Mouse (Mus musculus): Measurements from ENCODE around the gene Mmp9. TPM values are rescaled to one million over a fixed set of nuclear protein-coding genes. Genes with fewer than 3 reads are reported as not detected.
A peak's percentile ranks its signal among the peaks of the same experiment; 100 is the strongest.

Mmp9 gene
- polyA plus RNA-seq, 1 experiment from 2014 or later: 0.42 TPM

DNA sequence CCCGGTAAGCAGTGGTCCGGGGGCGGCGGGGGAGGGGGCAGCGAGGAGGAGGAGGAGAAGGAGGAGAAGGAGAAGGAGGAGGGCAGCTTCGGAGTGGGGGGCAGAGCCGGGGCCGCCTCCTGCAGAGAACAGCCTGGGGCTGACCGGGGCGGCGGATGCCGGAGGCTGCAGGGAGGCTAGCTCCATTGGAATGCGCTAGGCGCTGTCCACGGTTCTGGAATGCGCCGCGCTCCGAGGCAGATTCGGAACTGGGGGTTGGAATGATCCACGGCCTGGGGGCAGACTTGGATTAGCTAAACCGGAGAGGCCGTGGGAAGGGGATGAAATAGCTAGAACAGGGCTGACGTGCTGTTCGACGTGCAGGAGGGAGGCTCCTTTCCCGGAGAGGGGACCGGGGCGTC, 27.9 kb downstream of the Mmp9 start:
- H3K36me3 ChIP-seq: no peaks in the 10 kb centered on the region
- H3K9ac ChIP-seq: no peak overlapping the region
- H3K4me1 ChIP-seq (replicated peaks): peaks cover 17% of the 10 kb centered on the region
- H3K9me3 ChIP-seq (replicated peaks): no peaks in the 10 kb centered on the region
- peak overlapping the region; percentile 64 for H3K4me2 ChIP-seq
- WGBS: 1% methylated on average over 28 of the region's 29 CpGs
- H3K27me3 ChIP-seq (replicated peaks): peaks cover 99% of the 10 kb centered on the region
- peak overlapping the region; percentile 37 for H3K4me3 ChIP-seq
- ATAC-seq (ENCODE audit: insufficient number of reproducible peaks, low FRiP score): peak; percentile 49
- H3K27ac ChIP-seq (ENCODE audit: poor library complexity, severe bottlenecking): no peak overlapping the region

DNA sequence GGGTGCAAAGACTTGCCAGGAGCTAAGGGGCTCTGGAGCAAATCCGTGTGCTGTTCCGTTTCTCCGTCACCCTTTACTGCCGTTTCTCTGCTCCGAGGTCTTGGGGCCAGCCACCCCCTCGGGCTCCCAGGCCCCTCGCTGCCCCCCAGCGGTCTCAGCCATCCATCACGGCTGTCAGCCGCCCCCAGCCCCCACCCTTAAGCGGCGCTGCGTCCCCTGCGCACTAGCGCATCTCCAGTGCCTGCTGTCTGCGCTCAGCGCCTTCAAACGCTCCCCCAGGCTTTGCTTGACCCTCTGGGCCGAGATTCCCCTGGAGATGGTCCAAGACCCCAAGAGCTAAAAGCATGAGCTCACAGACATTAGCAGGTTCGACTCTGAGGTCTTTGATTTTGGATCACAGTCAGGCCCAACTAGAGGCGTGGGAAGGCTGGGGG, 28.8 kb downstream of the Mmp9 start:
- H3K9ac ChIP-seq: no peak overlapping the region
- H3K27me3 ChIP-seq (replicated peaks): peaks cover 98% of the 10 kb centered on the region
- H3K9me3 ChIP-seq (replicated peaks): no peaks in the 10 kb centered on the region
- no peaks in the 10 kb centered on the region for H3K36me3 ChIP-seq
- H3K4me3 ChIP-seq: no peak overlapping the region
- no peak overlapping the region for H3K27ac ChIP-seq (ENCODE audit: poor library complexity, severe bottlenecking)
- peaks cover 17% of the 10 kb centered on the region for H3K4me1 ChIP-seq (replicated peaks)
- no peak overlapping the region for H3K4me2 ChIP-seq
- 4% methylated on average over 21 of the region's 21 CpGs for WGBS
- ATAC-seq (ENCODE audit: insufficient number of reproducible peaks, low FRiP score): no peak

DNA sequence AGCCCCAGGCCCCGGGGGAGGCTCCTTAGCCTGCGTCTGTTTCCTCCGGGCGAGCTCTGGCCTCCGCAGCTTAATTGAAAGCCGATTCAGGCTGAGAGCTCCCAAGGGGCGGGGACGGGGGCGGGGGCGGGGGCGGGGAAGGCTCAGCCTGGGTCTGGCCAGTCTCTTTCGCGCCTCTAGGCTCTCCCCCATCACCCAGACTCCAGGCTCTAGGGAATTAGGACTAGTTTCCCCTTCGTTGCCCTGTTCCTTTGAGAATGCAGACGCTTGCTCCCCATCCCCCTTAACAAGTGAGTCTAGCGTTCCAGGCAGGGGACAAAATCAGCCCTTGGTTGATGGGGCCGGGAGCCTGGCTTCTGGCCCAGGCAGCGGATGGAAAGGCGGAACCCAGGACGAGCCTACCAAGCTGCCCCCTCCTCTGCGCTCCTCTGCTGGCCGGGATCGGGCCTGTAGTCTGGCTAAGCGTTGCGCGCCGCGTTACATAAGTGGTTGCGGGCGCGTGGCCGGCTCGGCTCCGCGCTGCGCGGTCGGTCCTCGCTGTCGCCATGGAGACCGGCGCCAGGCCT, 30.1 kb downstream of the Mmp9 start:
- no peak overlapping the region for H3K27ac ChIP-seq (ENCODE audit: poor library complexity, severe bottlenecking)
- peaks cover 17% of the 10 kb centered on the region for H3K4me1 ChIP-seq (replicated peaks)
- ATAC-seq (ENCODE audit: insufficient number of reproducible peaks, low FRiP score): no peak
- no peak overlapping the region for H3K9ac ChIP-seq
- peaks cover 98% of the 10 kb centered on the region for H3K27me3 ChIP-seq (replicated peaks)
- H3K4me3 ChIP-seq: peak overlapping the region; percentile 22
- H3K36me3 ChIP-seq: no peaks in the 10 kb centered on the region
- H3K9me3 ChIP-seq (replicated peaks): no peaks in the 10 kb centered on the region
- under 1% methylated on average over 42 of the region's 42 CpGs for WGBS
- H3K4me2 ChIP-seq: peak overlapping the region; percentile 50

DNA sequence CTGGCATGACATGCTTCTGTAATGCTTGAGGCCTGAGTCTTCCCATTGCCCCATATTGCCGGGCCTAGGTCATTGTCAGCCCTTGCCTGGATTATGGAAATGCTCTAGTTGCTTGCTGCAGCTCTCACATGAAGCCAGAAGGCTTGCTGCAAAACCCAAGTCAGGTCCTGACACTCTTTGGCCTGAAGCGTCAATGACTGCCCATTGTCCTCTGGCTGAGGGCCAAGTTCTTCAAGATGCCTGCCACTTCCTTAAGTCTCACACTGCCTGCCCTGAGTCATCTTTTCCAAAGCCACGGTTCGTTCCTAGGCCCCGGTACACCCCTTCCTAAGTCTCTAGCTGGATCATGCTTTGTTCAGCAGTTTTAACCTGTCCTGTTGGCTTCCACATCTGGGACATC, 32.1 kb downstream of the Mmp9 start:
- 49% methylated on average over 5 of the region's 5 CpGs for WGBS
- Histone ChIP-seq H3K9me3 (replicated peaks) (no peaks in the 10 kb centered on the region), H3K4me1 (replicated peaks) (peaks cover 16% of the 10 kb centered on the region), H3K4me3 (no peak overlapping the region), H3K27ac (ENCODE audit: poor library complexity, severe bottlenecking) (no peak overlapping the region), H3K27me3 (replicated peaks) (peaks cover 87% of the 10 kb centered on the region), H3K36me3 (no peaks in the 10 kb centered on the region), H3K4me2 (no peak overlapping the region), H3K9ac (no peak overlapping the region)
- ATAC-seq (ENCODE audit: insufficient number of reproducible peaks, low FRiP score): no peak

DNA sequence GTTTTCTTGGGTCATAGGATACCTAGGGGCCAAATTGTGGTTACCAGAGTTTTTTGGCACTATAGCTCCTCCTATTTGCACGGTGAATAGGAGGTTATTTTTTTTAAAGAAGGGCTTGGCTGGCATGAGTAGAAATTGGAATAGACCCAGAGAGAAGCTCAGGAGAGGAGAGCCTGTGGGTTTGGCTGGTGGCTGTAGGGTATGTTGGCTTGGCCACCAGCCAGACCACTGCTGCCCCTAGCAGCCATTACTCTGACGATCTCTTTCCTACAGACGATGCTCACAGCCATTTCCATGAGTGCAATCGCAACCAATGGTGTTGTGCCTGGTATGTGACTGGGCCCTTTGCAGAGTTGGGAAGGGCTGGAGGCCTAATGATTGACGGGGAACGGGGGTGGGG, 35.0 kb downstream of the Mmp9 start:
- Histone ChIP-seq H3K27ac (ENCODE audit: poor library complexity, severe bottlenecking) (no peak overlapping the region), H3K4me2 (no peak overlapping the region), H3K27me3 (replicated peaks) (peaks cover 57% of the 10 kb centered on the region), H3K9ac (no peak overlapping the region), H3K4me1 (replicated peaks) (peaks cover 7% of the 10 kb centered on the region), H3K36me3 (no peaks in the 10 kb centered on the region), H3K4me3 (no peak overlapping the region), H3K9me3 (replicated peaks) (no peaks in the 10 kb centered on the region)
- ATAC-seq (ENCODE audit: insufficient number of reproducible peaks, low FRiP score): no peak
- WGBS: 79% methylated on average over 6 of the region's 6 CpGs

DNA sequence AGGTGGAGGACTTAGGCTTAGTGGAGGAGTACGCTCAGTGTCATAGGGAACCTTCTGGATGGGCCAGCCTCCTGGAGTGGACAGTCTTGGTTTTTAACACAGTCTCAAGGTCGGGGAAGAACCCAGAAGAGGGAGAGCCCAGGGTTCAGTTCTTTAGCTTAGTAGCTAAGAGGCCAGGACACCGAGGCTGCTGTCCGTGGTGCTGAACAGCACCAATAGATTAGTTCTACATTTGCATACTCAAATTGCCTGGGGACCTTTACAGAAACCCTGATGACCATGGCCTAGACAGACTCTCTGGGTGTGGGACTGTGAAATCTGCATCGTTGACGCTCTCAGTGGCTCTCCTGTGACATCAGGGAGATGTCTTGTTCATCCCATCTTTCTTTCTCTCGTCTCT, 39.2 kb downstream of the Mmp9 start:
- Histone ChIP-seq H3K9ac (no peak overlapping the region), H3K4me2 (no peak overlapping the region), H3K4me3 (no peak overlapping the region), H3K4me1 (replicated peaks) (no peaks in the 10 kb centered on the region), H3K36me3 (no peaks in the 10 kb centered on the region), H3K27me3 (replicated peaks) (peaks cover 21% of the 10 kb centered on the region), H3K9me3 (replicated peaks) (no peaks in the 10 kb centered on the region), H3K27ac (ENCODE audit: poor library complexity, severe bottlenecking) (no peak overlapping the region)
- ATAC-seq (ENCODE audit: insufficient number of reproducible peaks, low FRiP score): no peak
- WGBS: 18% methylated on average over 7 of the region's 7 CpGs

DNA sequence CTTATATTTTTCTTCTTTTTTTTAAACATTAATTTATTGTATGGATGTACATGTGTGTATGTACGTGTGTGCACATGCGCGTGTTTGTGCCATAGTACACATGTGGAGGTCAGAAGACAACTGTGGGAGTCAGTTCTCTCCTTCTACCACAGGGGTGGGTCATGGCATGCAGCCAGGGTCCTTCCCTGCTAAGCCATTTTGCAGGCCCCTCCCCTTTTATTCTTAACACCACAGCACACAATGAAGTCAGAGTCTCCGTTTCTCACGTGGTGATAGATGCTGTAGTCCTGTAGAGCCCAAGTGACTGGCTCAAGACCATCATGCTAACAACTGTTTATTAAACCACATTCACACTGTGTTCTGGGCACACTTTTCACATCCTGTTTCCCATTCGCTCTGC, 45.4 kb downstream of the Mmp9 start:
- ATAC-seq (ENCODE audit: insufficient number of reproducible peaks, low FRiP score): 0 out of 2 replicates have a peak, but pooled peaks have one; percentile 22
- Histone ChIP-seq H3K4me1 (replicated peaks) (no peaks in the 10 kb centered on the region), H3K36me3 (no peaks in the 10 kb centered on the region), H3K4me2 (no peak overlapping the region), H3K9ac (no peak overlapping the region), H3K27ac (ENCODE audit: poor library complexity, severe bottlenecking) (no peak overlapping the region), H3K9me3 (replicated peaks) (no peaks in the 10 kb centered on the region), H3K4me3 (no peak overlapping the region), H3K27me3 (replicated peaks) (peaks cover 23% of the 10 kb centered on the region)
- 71% methylated on average over 6 of the region's 6 CpGs for WGBS

DNA sequence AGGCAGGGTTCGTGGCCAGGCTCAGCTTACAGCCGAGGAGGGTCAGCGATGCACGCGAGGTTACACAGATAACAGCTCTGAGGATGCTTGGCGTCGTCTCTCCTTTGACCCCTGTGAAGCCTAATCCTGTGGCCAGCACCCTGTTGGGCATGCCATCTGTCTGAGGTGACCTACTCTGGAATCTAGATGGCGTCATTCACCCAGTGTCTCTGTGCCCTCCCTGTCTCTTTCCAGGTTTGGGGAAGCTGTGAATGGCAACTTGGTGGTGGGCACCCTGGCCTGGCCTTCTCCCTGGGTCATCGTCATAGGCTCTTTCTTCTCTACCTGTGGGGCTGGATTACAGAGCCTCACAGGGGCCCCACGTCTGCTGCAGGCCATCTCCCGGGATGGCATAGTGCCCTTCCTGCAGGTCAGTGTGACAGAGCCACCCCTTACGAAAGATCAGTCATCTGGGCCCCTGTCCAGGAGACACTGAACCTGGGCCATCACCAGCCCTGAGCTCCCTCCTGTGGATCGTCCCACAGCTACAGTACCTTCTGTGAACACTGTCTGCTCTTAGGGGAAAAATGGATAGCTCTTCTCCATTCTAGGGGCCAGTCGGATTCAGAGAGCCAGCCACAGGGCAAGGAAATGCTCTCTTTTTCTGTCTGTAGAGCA, 45.9 kb downstream of the Mmp9 start:
- Histone ChIP-seq H3K36me3 (no peaks in the 10 kb centered on the region), H3K9me3 (replicated peaks) (no peaks in the 10 kb centered on the region), H3K27ac (ENCODE audit: poor library complexity, severe bottlenecking) (no peak overlapping the region), H3K9ac (no peak overlapping the region), H3K4me3 (no peak overlapping the region), H3K4me2 (no peak overlapping the region), H3K4me1 (replicated peaks) (no peaks in the 10 kb centered on the region), H3K27me3 (replicated peaks) (peaks cover 28% of the 10 kb centered on the region)
- ATAC-seq (ENCODE audit: insufficient number of reproducible peaks, low FRiP score): no peak
- WGBS: 56% methylated on average over 14 of the region's 14 CpGs

DNA sequence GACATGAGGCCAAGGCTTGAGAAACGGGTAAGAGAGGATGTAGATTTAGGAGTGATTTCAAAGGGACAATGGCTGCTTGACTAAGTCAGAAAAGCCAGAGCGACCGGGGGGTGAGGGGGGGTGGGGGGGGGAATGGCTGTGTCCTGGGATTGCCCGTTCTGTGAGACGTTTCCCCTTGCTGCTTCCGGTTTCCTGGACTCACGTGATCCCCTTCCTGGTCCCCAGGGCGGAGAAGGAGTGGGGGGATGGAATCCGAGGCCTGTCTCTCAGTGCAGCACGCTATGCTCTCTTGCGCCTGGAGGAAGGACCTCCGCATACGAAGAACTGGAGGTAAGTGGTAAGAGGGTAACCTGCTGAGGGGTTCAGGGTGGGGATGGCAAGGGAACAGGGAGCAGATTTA, 48.2 kb downstream of the Mmp9 start:
- H3K4me3 ChIP-seq: no peak overlapping the region
- H3K27me3 ChIP-seq (replicated peaks): peaks cover 45% of the 10 kb centered on the region
- H3K4me2 ChIP-seq: no peak overlapping the region
- H3K9me3 ChIP-seq (replicated peaks): no peaks in the 10 kb centered on the region
- no peaks in the 10 kb centered on the region for H3K4me1 ChIP-seq (replicated peaks)
- no peak overlapping the region for H3K9ac ChIP-seq
- no peak overlapping the region for H3K27ac ChIP-seq (ENCODE audit: poor library complexity, severe bottlenecking)
- H3K36me3 ChIP-seq: no peaks in the 10 kb centered on the region
- no peak for ATAC-seq (ENCODE audit: insufficient number of reproducible peaks, low FRiP score)
- WGBS: 60% methylated on average over 13 of the region's 13 CpGs

DNA sequence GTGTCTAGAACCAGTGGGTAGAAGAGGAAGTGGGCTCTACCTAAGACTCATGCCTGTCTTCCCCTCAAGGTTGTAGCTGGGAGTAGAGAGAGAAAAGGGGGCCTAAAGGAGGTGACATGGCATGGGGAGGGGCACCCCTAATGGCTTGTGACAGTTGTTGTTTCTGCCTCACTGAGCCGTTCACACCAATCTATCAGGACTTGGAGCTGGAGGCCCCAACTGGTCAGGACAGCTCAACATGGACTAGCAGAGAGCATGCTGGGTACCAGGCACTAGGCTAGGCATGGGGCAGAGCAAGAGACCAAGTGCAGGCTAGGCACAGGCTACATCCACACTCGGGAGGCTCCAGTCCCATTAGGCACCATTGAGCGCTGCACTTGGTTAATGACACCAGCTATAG, 50.5 kb downstream of the Mmp9 start:
- H3K36me3 ChIP-seq: no peaks in the 10 kb centered on the region
- no peak overlapping the region for H3K27ac ChIP-seq (ENCODE audit: poor library complexity, severe bottlenecking)
- H3K4me1 ChIP-seq (replicated peaks): no peaks in the 10 kb centered on the region
- no peaks in the 10 kb centered on the region for H3K9me3 ChIP-seq (replicated peaks)
- H3K9ac ChIP-seq: no peak overlapping the region
- no peak for ATAC-seq (ENCODE audit: insufficient number of reproducible peaks, low FRiP score)
- WGBS: 76% methylated on average over 3 of the region's 3 CpGs
- H3K27me3 ChIP-seq (replicated peaks): peaks cover 67% of the 10 kb centered on the region
- no peak overlapping the region for H3K4me3 ChIP-seq
- no peak overlapping the region for H3K4me2 ChIP-seq

DNA sequence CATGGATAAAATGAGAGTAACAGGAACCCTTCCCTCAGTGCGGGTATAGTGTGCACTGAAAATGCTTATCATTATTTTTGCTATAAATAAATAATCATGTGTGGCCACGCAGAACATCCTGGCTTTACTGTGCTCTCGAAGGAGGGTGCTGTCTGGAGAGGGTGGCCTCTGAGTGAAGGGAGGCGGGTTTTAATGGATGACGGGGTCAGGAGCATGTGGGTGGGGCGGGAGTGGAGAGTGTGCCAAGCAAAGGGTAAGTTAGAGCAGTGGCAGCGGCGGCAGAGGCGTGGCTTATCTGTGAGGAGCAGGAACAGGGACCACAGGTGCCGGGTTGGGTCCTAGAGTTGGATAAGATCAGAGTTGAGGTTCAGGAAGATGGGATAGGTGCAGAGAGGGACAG, 51.2 kb downstream of the Mmp9 start:
- Histone ChIP-seq H3K27ac (ENCODE audit: poor library complexity, severe bottlenecking) (no peak overlapping the region), H3K4me3 (no peak overlapping the region), H3K9me3 (replicated peaks) (no peaks in the 10 kb centered on the region), H3K27me3 (replicated peaks) (peaks cover 68% of the 10 kb centered on the region), H3K4me1 (replicated peaks) (peaks cover under 1% of the 10 kb centered on the region; the same call in 1 of the 2 replicates), H3K36me3 (no peaks in the 10 kb centered on the region), H3K4me2 (no peak overlapping the region), H3K9ac (no peak overlapping the region)
- WGBS: 38% methylated on average over 10 of the region's 10 CpGs
- no peak for ATAC-seq (ENCODE audit: insufficient number of reproducible peaks, low FRiP score)

DNA sequence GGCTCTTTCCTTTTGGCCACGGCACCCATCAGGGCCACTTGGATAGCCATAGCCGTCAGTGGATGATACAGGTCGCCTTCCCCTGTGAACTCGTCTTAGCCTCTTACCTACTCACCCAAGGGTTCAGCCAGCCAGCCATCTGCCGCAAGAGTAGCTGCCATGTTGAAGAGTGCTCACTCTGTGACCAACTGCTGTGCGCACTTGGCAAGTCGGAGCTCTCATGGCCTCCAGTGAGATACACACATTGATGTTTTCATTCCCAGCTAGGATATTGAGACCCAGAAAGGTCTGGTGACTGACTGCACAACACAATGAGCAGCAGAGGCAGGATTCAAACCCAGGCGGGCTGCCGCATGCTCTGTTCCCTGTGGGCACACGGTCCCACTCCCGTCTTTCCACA, 53.6 kb downstream of the Mmp9 start:
- Histone ChIP-seq H3K4me1 (replicated peaks) (peaks cover 21% of the 10 kb centered on the region), H3K9me3 (replicated peaks) (no peaks in the 10 kb centered on the region), H3K27ac (ENCODE audit: poor library complexity, severe bottlenecking) (no peak overlapping the region), H3K27me3 (replicated peaks) (peaks cover 92% of the 10 kb centered on the region), H3K4me3 (no peak overlapping the region), H3K4me2 (no peak overlapping the region), H3K9ac (no peak overlapping the region), H3K36me3 (peaks cover 6% of the 10 kb centered on the region; the same call in 1 of the 2 replicates)
- 85% methylated on average over 11 of the region's 11 CpGs for WGBS
- no peak for ATAC-seq (ENCODE audit: insufficient number of reproducible peaks, low FRiP score)

Measured in heart, embryonic 12.5 days (tissue).